8 mouse cellular contexts compared by ENCODE assay signal in the genomic region with DNA sequence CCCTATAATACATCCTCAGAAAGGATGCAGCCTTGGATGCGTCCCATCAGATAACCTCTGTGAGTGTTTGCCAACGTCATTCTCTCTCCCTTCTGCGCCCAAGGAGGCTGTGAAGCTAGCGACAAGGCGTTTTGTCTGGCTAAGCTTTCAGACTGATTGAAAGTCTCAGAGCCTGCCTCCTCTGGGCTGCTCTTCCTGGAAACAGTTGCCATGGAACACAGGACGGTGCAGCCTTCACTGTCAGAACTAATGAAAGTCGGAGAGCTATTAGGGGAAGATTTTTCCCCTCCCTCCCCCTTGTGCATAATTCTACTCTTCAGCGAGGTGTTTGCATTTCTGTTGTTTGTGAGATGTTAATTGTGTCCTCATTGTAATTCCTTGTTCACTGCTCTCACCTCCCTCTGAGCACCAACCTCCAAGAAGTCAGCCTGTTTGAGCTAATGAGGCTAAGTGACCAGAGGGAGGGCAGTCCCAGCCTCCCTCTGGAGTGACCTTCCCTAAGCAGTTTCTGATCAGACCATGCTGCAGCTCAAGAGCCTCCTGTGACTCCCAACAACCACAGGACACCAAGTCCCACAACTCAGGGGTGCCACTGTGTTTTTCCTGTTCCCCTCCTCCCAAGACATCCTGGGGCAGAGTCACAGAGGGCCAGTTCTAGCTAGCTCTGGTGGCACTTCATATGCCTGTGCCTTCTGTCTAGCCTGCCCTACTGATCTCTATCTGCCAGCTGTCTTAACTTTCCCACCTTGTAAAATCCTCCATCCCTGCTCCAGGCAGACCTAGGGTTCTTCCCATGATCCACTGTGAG. TPM values are rescaled to one million over a fixed set of nuclear protein-coding genes. Genes with fewer than 3 reads are reported as not detected.
DNase-seq lines count a peak whose midpoint lies in the region; ATAC-seq and TF ChIP-seq lines count a peak whose summit lies in the region.
"Had no signal": no experiment of that assay in that cellular context is flagged by ENCODE, and none has a peak within 500 bp of the region (broad histone marks: within the 10 kb centered on the region; RNA-seq: fewer than 3 reads in every experiment).

No protein-coding gene starts in this region.

- no peak for TF ChIP-seq CTCF in cortical plate, adult 2 months (IDR thresholded peaks at IDR 0.05; ENCODE audit: extremely low read depth, insufficient read depth, low read length)

- no peak overlapping the region for H3K27ac ChIP-seq in cortical plate, adult 2 months (ENCODE audit: insufficient read depth, low read length)
- H3K27ac ChIP-seq in forebrain, embryonic 16.5 days (ENCODE audit: low read length) = peak overlapping the region; percentile 85

- DNase-seq in layer of hippocampus, postnatal 14 days (ENCODE audit: low spot score in 2 of 2) = peak; percentile 16 to 49
- peak; percentile 73 for DNase-seq in retina, postnatal 1 day
- DNase-seq in lung, postnatal 25 days (ENCODE audit: low spot score) = no peak
- DNase-seq in urinary bladder, postnatal 36 days (ENCODE audit: low spot score in 2 of 2) = no peak
- DNase-seq: thymus, postnatal 36 days had no signal

- peaks cover 8% of the 10 kb centered on the region for H3K4me1 ChIP-seq in cortical plate, adult 2 months (ENCODE audit: control insufficient read depth, insufficient read depth, low read length)
- peaks cover 15% of the 10 kb centered on the region for H3K4me1 ChIP-seq in forebrain, embryonic 16.5 days (replicated peaks; ENCODE audit: control insufficient read depth, insufficient read depth, low read length)

- no peak overlapping the region for H3K4me2 ChIP-seq in forebrain, embryonic 16.5 days (ENCODE audit: low read length)

- H3K36me3 ChIP-seq in forebrain, embryonic 16.5 days (ENCODE audit: control insufficient read depth, insufficient read depth) = no peaks in the 10 kb centered on the region

- H3K9ac ChIP-seq in forebrain, embryonic 16.5 days (replicated peaks; ENCODE audit: low read depth, low read length) = no peak overlapping the region

- H3K4me3 ChIP-seq in cortical plate, adult 2 months (ENCODE audit: insufficient read depth, low read length) = no peak overlapping the region
- no peak overlapping the region for H3K4me3 ChIP-seq in forebrain, embryonic 16.5 days (replicated peaks; ENCODE audit: low read length)

- WGBS in forebrain, embryonic 16.5 days = 2% methylated on average over 8 of the region's 8 CpGs

- ATAC-seq in forebrain, embryonic 16.5 days = peak; percentile 97
- ATAC-seq in activated CD4-positive, CD25-positive, alpha-beta regulatory T cell, adult 4 months = no peak

- TF ChIP-seq POLR2A in cortical plate, adult 2 months (IDR thresholded peaks at IDR 0.05; ENCODE audit: extremely low read depth, insufficient read depth, low read length) = peak; percentile 19; the same call in 1 of the 2 replicates

- no peaks in the 10 kb centered on the region for H3K27me3 ChIP-seq in forebrain, embryonic 16.5 days (replicated peaks; ENCODE audit: control insufficient read depth, insufficient read depth, low read length)

- H3K9me3 ChIP-seq in forebrain, embryonic 16.5 days (ENCODE audit: control insufficient read depth, low read length) = no peaks in the 10 kb centered on the region

RNA-seq across cellular contexts. Expression of a gene that starts 37.3 kb away (rescaled TPM):
- polyA plus RNA-seq in cortical plate, adult 2 months (2012; rRNA removed) = 0.02 and 0.04 TPM in 2 replicates
- 0.27 and 0.68 TPM in 2 replicates for polyA plus RNA-seq in forebrain, embryonic 16.5 days (2015; fragmentation: Nextera tagmentation; extraction: Ambion mirVana)
- total RNA-seq in layer of hippocampus, postnatal 14 days (2021) = under 1 TPM; 0.09 to 0.10 TPM
- polyA plus RNA-seq in activated CD4-positive, CD25-positive, alpha-beta regulatory T cell, adult 4 months (2017; shearing (Covaris generic)) = under 1 TPM in 1 of 2 experiments, not detected in 1; 0.36 TPM

Comparison
In these comparisons a context has a peak if more than half of its experiments do, and no peak if none do; other contexts are left out.
1. DNase-seq: peak in layer of hippocampus, postnatal 14 days (2 of 2) and retina, postnatal 1 day (single experiment); none in lung, postnatal 25 days (single experiment) and urinary bladder, postnatal 36 days (0 of 2).